Mouse (Mus musculus): ENCODE results near the gene Nfkbie. TPM values are rescaled to one million over a fixed set of nuclear protein-coding genes. Genes with fewer than 3 reads are reported as not detected.

The Nfkbie gene
- total and polyA plus RNA-seq, 3 experiments, result 78.7 to 136 (median 90.0) TPM

DNA sequence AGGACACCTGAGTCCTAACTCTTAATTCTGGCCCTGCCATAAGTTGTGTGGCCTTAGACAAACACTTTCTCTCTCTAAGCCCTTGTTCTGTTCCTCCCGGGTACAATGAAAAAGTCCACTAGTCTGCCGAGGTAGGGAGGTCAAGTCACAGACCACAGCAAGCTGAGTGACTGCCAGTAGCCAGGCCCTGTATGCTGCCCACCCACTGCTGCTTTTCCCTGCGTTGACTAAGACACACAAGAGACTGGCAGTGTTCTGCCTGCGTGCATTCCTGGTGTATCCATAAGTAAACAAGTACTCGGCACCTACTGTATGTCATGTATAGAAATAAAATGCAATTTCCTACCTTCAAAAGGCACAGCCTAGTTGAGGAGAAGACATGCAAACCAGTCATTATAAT lies 5.2 kb upstream of the Nfkbie start:
- Histone ChIP-seq H3K9me3 (replicated peaks; ENCODE audit: low read length) (peaks cover 2% of the 10 kb centered on the region), H3K4me2 (ENCODE audit: insufficient read depth, low read depth, poor library complexity, severe bottlenecking) (no peak overlapping the region), H3K27me3 (replicated peaks) (peaks cover 1% of the 10 kb centered on the region), H3K4me1 (ENCODE audit: control insufficient read depth in 1 of 2, insufficient read depth in 2 of 2) (peaks cover 15 to 42% of the 10 kb centered on the region in 2 experiments), H3K9ac (ENCODE audit: insufficient read depth, low read depth) (no peak overlapping the region), H3K27ac (ENCODE audit: insufficient read depth, low read depth) (no peak overlapping the region), H3K4me3 (replicated peaks in 1 of 3; ENCODE audit: low read depth in 2 of 3, low read length in 2 of 3, poor library complexity in 1 of 3) (no peak overlapping the region), H3K36me3 (replicated peaks in 1 of 2; ENCODE audit: control insufficient read depth in 1 of 2, insufficient read depth in 1 of 2, low read length in 1 of 2) (no peaks in the 10 kb centered on the region), H3K79me2 (replicated peaks; ENCODE audit: control insufficient read depth, extremely low read depth, insufficient read depth, poor library complexity, severe bottlenecking) (no peaks in the 10 kb centered on the region)
- DNase-seq (ENCODE audit: extremely low read depth), result no peak
- dilution Hi-C loops (cut with MboI; ENCODE audit: extremely low pct_ligation_motif_present, extremely low pct_unique_long_range_greater_than_20kb, low sequenced_read_pairs) (no loop called here), in situ Hi-C loops (cut with MboI; ENCODE audit: low pct_ligation_motif_present, low pct_unique_long_range_greater_than_20kb, low sequenced_read_pairs) (loop anchor here (5.0 kb wide), 1 partner anchor 33 kb away; no protein-coding TSS in a partner anchor)
- TF ChIP-seq MAZ (IDR thresholded peaks at IDR 0.05; ENCODE audit: low read depth, low read length), result no peak
- TF ChIP-seq MXI1 (IDR thresholded peaks at IDR 0.05; ENCODE audit: low read depth, low read length), result no peak
- no peak for TF ChIP-seq POLR2A (IDR thresholded peaks at IDR 0.05; ENCODE audit: low read depth, low read length)
- no peak for TF ChIP-seq MYC (IDR thresholded peaks at IDR 0.05; ENCODE audit: low read depth, low read length)
- no peak for TF ChIP-seq PAX5 (IDR thresholded peaks at IDR 0.05; ENCODE audit: low read length)
- TF ChIP-seq NELFE (IDR thresholded peaks at IDR 0.05; ENCODE audit: low read depth, low read length), result no peak
- no peak for TF ChIP-seq USF1 (IDR thresholded peaks at IDR 0.05; ENCODE audit: low read depth, low read length)
- TF ChIP-seq IRF4 (IDR thresholded peaks at IDR 0.05; ENCODE audit: low read depth, low read length), result no peak
- no peak for TF ChIP-seq SIN3A (IDR thresholded peaks at IDR 0.05; ENCODE audit: low read length)
- no peak for TF ChIP-seq ETS1 (conservative IDR thresholded peaks at IDR 0.05; ENCODE audit: low read depth, low read length)
- no peak for TF ChIP-seq ZKSCAN1 (IDR thresholded peaks at IDR 0.05; ENCODE audit: borderline replicate concordance, low read depth, low read length)
- no peak for TF ChIP-seq CTCF (conservative IDR thresholded peaks at IDR 0.05 in 1 of 2, IDR thresholded peaks at IDR 0.05 in 1 of 2; ENCODE audit: low read depth in 2 of 2, low read length in 2 of 2)
- no peak for TF ChIP-seq USF2 (conservative IDR thresholded peaks at IDR 0.05; ENCODE audit: low read depth, low read length)
- TF ChIP-seq GABPA (IDR thresholded peaks at IDR 0.05; ENCODE audit: insufficient replicate concordance, low read depth, low read length), result no peak
- TF ChIP-seq MAX (IDR thresholded peaks at IDR 0.05; ENCODE audit: low read length), result no peak
- TF ChIP-seq SMC3 (IDR thresholded peaks at IDR 0.05; ENCODE audit: low read depth, low read length), result no peak
- TF ChIP-seq KAT2A (IDR thresholded peaks at IDR 0.05; ENCODE audit: insufficient replicate concordance, low read length), result no peak
- TF ChIP-seq ZNF384 (IDR thresholded peaks at IDR 0.05; ENCODE audit: low read depth, low read length), result no peak

DNA sequence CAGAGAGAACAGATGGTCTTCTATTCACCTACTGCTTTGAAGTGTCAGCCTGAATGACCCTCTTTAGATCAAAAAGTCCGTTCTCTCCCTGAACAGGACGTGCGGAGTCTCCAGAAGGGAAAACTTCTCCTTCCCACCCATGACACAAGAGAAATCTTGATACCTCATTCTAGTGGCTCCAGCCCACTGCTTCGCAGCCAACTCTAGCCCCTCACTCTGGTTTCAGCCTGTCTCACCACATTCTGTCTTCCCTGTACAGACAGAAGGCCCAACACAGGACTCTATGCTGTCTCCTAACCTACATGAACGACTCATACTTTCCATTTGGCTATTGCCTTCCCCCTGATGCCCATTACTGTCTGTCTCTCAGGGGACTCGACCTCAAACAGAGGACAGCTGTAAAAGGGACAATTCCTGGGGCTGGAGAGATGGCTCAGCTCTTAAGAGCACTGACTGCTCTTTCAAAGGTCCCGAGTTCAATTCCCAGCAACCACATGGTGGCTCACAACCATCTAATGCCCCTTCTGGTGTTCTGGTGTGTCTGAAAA lies 4.2 kb upstream of the Nfkbie start:
- no peak overlapping the region for H3K9ac ChIP-seq (ENCODE audit: insufficient read depth, low read depth)
- in situ Hi-C loops (cut with MboI; ENCODE audit: low pct_ligation_motif_present, low pct_unique_long_range_greater_than_20kb, low sequenced_read_pairs) (loop anchor here (5.0 kb wide), 1 partner anchor 34 kb away; no protein-coding TSS in a partner anchor), dilution Hi-C loops (cut with MboI; ENCODE audit: extremely low pct_ligation_motif_present, extremely low pct_unique_long_range_greater_than_20kb, low sequenced_read_pairs) (no loop called here)
- H3K79me2 ChIP-seq (replicated peaks; ENCODE audit: control insufficient read depth, extremely low read depth, insufficient read depth, poor library complexity, severe bottlenecking), result peaks cover 8% of the 10 kb centered on the region
- peaks cover 14 to 42% of the 10 kb centered on the region in 2 experiments for H3K4me1 ChIP-seq (ENCODE audit: control insufficient read depth in 1 of 2, insufficient read depth in 2 of 2)
- H3K4me2 ChIP-seq (ENCODE audit: insufficient read depth, low read depth, poor library complexity, severe bottlenecking), result no peak overlapping the region
- no peak for DNase-seq (ENCODE audit: extremely low read depth)
- TF ChIP-seq MAZ (IDR thresholded peaks at IDR 0.05; ENCODE audit: low read depth, low read length) (no peak), JUN (IDR thresholded peaks at IDR 0.05; ENCODE audit: insufficient read depth, low read depth, low read length) (peak; percentile 89), ETS1 (conservative IDR thresholded peaks at IDR 0.05; ENCODE audit: low read depth, low read length) (peak; percentile 65), CHD1 (IDR thresholded peaks at IDR 0.05; ENCODE audit: low read depth, low read length) (no peak), EP300 (IDR thresholded peaks at IDR 0.05; ENCODE audit: low read length) (peak; percentile 72), TBP (conservative IDR thresholded peaks at IDR 0.05; ENCODE audit: low read depth, low read length) (peak; percentile 80), JUND (conservative IDR thresholded peaks at IDR 0.05; ENCODE audit: low read depth, low read length) (peak; percentile 91)
- H3K4me3 ChIP-seq (replicated peaks in 1 of 3; ENCODE audit: low read depth in 2 of 3, low read length in 2 of 3, poor library complexity in 1 of 3), result no peak overlapping the region
- H3K27ac ChIP-seq (ENCODE audit: insufficient read depth, low read depth), result no peak overlapping the region
- H3K36me3 ChIP-seq (replicated peaks in 1 of 2; ENCODE audit: control insufficient read depth in 1 of 2, insufficient read depth in 1 of 2, low read length in 1 of 2), result peaks cover 0 to 3% of the 10 kb centered on the region in 2 experiments
- H3K9me3 ChIP-seq (replicated peaks; ENCODE audit: low read length), result no peaks in the 10 kb centered on the region
- peaks cover 1% of the 10 kb centered on the region for H3K27me3 ChIP-seq (replicated peaks)

Measured in CH12.LX (cell line).